Mouse (Mus musculus) megakaryocyte, embryonic 14.5 days (primary cell): Measurements from ENCODE around the gene Ganc.

ENCODE experiments used
- FLI1 ChIP-seq: IDR thresholded peaks from 2 replicates; pipeline ENCODE4 v1.6.1; 2012; ENCODE audit warnings: low read length, inconsistent platforms, mixed read lengths
- GATA1 ChIP-seq: IDR thresholded peaks from 3 replicates; pipeline ENCODE4 v1.6.1; 2012; ENCODE audit warnings: mixed read lengths, low read length, inconsistent platforms, borderline replicate concordance

DNA sequence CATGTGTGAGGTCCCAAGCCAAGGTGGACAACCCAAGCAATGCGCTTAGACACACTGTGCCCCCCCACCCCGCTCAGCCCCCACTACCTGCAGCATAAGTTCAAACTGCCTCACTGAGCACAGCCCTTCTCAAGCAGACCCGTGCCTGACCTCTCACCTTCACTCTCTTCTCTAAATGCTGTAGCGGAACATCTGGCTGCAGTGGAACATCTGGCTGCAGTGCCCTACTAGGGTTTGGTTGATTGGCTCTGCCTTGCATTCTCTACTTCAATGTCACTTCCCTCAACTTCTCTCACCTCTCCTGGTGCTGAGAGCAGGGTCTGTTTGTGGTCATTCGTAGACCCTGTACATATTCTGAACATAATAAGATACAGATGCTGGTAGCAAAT is 61.7 kb downstream of the Ganc start:
- TF ChIP-seq GATA1 (no peak), FLI1 (no peak)
